Mouse (Mus musculus) mature B cell (primary cell): ENCODE data around the gene Ehd1.
"Not testable (repeated sequence)": the region's sequence is repeated elsewhere in the genome, so short reads cannot be mapped to it uniquely, and the experiment has no call there.

Experiments
- in situ Hi-C: fragments of 300-500 bp; cut with MboI; formaldehyde crosslinking; loops from 2 replicates; pipeline ENCODE4 v1.14.3; 2019

The Ehd1 gene

GRCm38 (mm10) chr19:6279481-6280144 is 3.1 kb downstream of the Ehd1 start:
- in situ Hi-C loops, result no loop called here

DNA sequence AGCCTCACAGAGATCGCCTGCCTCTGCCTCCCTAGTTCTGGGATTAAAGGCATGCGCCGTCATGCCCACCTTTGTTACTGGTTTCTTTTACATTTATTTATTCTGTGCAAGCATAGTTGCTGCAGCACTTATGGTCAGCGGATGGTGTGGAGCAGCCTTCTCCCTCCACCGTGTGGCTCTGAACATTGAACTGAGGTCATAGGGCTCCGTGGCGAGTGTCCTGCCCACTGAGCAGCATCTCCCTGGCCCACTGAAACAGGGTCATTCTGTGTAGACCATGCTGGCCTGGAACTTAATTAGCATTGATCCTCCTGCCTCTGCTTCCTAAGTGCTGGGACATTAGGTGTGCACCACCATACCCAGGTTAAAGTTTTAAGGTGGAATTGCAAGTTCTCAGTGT is 4.0 kb downstream of the Ehd1 start:
- in situ Hi-C loops, result no loop called here

DNA sequence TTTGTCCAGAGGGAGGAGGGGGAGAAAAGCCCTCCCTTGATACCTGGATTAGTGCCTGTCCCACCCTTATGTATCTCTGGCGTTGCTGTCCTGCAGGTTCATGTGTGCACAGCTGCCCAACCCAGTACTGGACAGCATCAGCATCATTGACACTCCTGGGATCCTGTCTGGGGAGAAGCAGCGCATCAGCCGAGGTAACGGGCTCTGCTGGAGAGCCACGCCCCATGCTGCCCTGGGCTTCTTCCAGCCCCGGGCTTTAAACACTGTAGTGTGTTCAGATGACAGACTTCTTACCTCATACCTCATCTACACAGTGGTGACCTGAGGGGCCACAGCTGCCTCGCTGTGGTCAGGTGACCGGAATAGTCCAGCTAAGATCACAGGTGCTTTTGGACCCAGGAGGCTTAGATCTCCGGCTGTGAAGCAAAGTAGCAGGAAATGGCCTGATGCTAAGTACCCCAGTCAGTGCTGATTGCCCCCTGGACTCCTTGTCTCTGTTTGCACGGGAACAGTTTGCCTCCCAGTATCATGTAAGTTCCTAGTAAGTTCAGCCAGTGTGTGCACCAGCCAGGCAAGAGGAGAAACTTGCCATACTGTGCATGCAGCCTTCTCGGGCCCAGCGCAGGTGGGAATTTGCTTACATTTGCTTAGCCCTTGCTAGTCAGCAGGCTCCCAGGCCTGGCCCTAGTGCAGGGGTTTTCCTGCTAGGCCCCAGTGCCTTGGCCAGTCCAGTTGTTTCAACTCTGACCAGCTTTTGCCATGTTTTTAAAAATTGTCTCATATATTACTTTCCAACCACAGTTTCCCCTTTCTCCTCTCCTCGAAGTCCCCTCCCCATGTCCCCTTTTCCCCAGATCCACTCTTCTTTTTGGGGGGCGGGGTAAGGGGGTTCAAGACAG is 4.8 kb downstream of the Ehd1 start:
- in situ Hi-C loops, result no loop called here

GRCm38 (mm10) chr19:6283001-6283400 is 6.5 kb downstream of the Ehd1 start:
- in situ Hi-C loops, result no loop called here

DNA sequence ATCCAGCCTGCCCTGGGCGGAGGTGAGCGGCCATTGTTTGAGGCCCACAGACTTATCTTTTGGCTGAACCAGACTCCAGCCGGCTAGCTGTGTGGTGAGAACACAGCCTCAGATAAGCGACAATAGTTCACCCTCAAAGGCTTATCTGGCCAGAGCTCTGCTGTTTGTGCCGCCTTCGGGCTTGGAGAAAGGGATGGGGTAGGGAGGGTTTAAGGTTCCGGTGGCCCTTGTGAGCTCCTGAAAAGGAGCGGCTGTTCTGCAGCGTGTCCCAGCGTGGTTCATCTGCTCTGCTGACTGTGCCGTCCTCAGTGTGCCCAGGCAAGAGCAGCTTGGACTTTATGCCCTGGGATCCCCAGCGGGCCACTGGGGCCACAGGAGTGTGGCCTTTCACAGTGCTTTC is 8.0 kb downstream of the Ehd1 start:
- in situ Hi-C loops, result no loop called here

- in situ Hi-C loops, result no loop called here
Measured at GRCm38 (mm10) chr19:6285226-6285625, 8.7 kb downstream of the Ehd1 start.

DNA sequence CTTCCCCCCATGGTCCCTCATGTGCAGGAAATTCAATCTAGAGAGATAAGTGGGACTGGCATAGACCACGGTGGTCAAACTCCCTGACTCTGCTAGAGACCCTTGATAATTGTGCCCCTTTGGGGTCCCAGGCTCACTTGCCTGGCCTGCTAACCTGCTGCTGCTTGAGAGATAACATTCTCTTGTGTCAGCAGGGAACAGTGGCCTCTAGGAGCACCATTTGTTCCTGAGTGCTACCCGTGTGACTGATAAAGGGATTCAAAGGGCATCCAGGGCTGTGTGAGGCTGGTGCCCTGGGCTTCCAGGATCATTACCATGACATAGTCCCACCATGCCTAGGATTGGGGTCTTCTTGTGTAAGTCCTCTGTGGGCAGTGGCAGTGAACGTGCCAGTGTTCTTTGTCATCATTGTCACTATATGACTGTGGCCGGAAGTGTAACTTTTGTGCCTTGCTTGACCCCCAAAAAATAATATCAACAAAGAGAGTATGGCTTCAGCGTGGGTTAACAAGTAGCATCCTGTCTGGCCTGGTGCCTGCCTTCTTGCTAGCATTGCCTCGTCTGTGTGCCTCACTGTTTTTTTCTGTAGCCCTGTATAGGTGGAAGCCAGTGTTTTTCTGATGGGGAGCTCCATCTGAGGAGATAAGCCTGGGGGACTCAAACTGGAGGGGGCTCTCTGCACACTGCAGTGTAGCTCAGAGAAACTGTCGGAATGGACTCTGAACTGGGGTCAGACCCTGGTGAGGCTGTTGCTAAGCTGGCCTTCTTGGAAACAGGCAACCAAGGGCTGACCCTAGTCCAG is 9.3 kb downstream of the Ehd1 start:
- in situ Hi-C loops, result no loop called here

DNA sequence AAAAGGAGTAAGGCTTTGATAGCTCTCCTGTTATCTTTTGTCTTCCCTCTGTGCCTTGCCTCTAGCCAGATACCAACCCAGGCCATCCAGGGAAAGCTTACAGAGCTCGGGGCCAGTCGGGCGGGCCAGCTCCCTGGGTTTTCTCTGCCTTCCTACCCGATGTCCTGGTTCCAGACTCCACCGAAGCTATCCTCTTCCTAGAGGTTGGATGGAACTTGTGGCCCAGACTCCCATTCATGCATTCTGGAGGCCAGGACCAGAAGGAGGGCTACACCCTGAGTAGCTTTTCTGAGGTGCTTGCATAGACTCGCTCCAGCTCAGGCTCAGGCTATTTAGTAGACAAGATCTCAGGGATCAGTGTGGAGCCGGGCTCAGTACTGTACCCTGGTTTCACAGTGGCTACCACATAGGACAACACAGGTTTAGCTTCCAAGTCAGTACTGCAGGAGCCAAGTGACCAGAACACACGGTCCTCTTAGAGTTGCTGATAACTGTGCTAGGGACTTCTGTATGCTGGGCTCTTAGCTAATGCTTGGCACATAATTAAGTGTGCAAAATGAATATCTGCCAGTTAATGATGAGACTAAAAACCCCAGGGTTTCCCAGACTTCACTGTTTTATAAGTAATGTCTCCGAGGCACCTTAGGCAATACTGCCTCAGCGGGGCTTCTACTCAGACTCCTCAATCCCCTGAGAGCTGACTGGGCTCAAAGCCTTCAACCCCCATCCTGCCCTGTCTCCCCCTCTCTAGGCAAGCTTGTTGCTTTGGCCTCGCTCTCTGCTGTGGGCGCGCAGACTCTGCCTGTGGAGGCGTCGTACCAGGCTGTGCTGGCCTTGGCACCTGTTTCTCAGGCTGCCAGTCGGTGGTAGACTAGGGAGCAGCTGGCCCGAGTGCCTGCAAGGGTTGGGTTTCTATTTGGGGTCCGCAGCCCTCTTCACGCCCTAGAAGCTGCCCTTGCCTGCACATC is 10.2 kb downstream of the Ehd1 start:
- in situ Hi-C loops, result no loop called here

DNA sequence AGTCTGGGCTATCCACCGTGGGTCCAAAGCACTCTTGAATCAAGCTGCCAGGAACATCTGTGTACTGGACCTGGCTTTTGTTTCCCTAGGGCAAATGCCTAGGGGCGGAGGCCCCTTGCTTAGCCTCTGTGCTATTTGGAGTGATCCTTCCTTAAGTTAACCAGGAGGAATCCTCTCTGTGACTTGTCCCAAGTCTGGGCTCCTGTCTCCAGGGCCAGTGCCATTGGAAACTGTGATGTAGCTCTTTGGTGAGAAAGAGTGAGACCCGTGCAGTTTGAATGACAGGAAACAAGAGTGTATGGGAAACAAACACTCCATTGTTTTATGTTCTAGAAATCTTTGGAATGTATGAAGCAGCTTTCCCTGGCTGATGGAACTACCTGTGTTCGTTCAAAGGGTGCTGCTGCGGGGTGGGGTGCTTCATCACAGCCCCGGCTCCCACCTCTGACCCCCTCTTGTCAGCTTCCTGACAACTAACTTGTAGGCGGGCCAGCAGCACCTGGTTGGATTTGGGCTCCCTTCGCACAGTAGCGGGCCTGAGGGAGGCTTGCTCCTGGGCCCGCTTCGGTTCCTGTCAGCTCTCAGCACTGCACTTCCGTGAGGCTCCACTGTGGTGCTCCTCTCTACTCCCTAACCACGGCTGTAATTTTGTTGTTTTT is 11.8 kb downstream of the Ehd1 start:
- in situ Hi-C loops, result no loop called here

- in situ Hi-C loops, result no loop called here
Measured at GRCm38 (mm10) chr19:6289696-6290238, 13.2 kb downstream of the Ehd1 start.

GRCm38 (mm10) chr19:6290720-6291116 is 14.2 kb downstream of the Ehd1 start:
- in situ Hi-C loops, result not testable (repeated sequence)

DNA sequence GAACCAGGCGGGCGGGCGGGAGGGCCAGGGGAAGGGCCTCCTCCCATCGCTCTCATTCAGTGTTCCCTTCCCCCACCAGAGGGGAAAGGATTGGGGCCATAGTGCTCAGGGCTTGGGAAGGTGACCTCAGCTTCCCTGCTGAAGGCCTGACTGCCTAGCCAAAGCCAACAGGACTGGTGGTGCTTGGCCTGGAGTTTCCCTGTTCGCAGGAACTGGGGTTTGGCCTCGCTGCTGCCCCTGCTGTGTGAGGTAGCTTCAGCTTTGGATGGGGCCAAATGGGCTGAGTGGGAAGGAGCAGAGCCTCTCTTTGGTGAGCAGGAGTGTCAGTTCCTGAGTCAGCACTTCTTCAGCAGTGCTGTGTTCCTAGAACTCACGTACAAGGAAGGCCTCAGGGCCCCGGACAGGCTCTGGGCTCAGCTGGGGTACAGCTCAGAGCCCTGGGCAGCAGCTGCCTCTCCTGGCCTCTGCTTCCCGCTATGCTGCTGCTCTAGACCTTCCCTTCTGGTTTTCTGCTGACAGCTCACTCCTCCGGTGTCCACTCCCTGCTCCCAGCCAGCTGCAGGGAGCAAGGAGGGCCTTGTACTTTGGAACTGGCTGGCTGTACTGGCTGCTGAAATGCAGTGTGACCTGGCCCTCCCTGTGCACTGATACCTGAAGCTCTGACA is 14.7 kb downstream of the Ehd1 start:
- in situ Hi-C loops, result no loop called here

DNA sequence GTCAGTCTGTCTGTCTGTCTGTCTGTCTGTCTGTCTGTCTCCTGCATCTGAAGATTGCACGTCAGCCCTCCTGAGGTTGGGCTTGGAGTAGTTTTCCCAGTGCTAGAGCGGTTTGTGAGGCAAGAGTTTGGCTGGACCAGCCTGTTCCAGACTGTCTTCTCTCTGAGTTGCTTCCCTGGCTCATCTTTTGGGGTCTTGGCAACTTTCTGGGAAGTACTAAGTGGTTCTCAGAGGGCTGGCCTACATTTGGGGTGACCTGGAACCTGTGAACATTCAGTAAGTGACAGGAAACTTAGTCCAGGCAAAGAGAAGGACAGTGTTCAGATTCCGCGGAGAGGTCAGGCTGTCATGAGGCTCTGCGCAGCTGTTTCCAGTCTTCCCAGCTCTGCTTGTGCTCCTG is 15.7 kb downstream of the Ehd1 start:
- in situ Hi-C loops, result no loop called here

- in situ Hi-C loops, result no loop called here
Measured at GRCm38 (mm10) chr19:6294301-6294700, 17.8 kb downstream of the Ehd1 start.

GRCm38 (mm10) chr19:6296551-6297210 is 20.2 kb downstream of the Ehd1 start:
- in situ Hi-C loops, result no loop called here

- in situ Hi-C loops, result no loop called here
Measured at GRCm38 (mm10) chr19:6297641-6298040, 21.1 kb downstream of the Ehd1 start.

- in situ Hi-C loops, result no loop called here
Measured at GRCm38 (mm10) chr19:6299003-6299402, 22.5 kb downstream of the Ehd1 start.

GRCm38 (mm10) chr19:6299450-6300267 is 23.1 kb downstream of the Ehd1 start:
- in situ Hi-C loops, result no loop called here
